Mouse (Mus musculus): ENCODE results near the gene Wdr59.
A peak's percentile ranks its signal among the peaks of the same experiment; 100 is the strongest.
"Not testable (repeated sequence)": the region's sequence is repeated elsewhere in the genome, so short reads cannot be mapped to it uniquely, and the experiment has no call there.

Gene Wdr59

GRCm38 (mm10) chr8:111538194-111538593 lies 16.3 kb upstream of the Wdr59 start:
- DNase-seq (ENCODE audit: low read depth, low spot score), result peak; percentile 39

DNA sequence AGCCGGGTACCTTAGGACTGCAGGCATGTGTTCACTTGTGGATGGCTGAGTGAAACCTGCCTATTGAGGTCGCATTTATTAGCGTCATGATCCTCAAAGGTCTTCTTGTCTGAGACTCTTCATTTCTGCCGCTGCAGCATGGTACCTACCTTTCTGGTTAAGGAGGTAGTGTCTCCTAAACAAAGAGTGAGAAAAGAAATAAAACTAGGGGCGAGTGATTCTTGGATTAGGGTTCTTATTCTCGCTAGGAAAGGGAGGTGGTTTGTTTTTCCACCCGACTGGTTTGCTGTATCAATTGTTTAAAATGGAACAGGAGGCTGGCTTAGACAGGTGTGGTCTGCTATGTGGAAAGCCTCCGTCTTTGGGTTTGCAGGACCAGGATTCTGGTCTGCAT lies 15.9 kb upstream of the Wdr59 start:
- DNase-seq (ENCODE audit: low read depth, low spot score), result no peak

GRCm38 (mm10) chr8:111536978-111537764 lies 15.3 kb upstream of the Wdr59 start:
- DNase-seq (ENCODE audit: low read depth, low spot score), result peak; percentile 83

DNA sequence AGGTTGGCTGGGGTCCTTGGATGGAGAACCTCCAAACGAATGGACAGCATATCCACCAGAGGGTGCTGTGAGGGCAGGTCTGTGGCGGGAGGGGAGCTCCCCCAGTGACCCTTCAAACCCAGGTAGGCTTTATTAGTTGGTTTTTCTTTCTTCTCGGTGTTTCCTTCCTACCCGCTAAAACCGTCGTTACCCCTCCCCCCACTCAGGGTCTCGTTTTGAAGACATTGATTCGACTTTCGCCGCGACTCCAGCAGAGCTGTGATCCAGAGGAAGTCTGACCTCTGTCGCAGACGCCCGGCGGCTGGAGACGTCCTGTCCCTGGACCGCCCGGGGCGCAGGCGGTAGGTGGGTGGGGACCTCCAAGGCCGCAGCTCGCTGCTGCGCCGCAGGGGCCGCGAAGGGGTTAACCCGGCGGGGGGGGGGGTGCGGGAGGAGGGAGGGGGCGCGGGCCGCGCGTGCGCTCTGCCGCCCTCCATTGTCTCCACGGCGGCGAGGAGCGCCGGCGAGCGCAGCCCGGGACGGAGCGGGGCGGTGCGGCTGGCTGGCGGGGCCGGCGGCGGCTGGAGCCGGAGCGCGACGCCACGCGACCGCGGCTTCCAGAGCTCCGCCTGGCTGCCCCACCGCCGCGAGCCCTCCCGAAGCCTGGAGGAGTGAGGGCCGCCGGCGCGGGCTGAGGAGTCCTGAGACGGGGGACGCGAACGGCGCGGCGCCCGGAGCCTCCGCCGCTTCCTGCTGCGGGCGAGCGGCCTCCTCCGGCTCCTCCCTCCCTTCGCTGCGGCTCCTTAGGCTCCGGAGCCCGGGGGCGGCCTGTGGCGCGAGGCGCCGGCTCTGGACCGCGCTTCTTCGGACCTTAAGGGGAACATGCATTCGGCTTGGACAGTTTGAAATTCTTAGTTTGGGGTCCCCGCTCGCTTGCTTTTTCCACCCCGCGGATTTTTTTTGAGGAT lies 14.4 kb upstream of the Wdr59 start, which contains the start of gene Znrf1:
Gene Znrf1, plus strand, starts transcription at position 67 of the 947 bp plus-strand sequence.
- DNase-seq (ENCODE audit: low read depth, low spot score), result peak; percentile 80

DNA sequence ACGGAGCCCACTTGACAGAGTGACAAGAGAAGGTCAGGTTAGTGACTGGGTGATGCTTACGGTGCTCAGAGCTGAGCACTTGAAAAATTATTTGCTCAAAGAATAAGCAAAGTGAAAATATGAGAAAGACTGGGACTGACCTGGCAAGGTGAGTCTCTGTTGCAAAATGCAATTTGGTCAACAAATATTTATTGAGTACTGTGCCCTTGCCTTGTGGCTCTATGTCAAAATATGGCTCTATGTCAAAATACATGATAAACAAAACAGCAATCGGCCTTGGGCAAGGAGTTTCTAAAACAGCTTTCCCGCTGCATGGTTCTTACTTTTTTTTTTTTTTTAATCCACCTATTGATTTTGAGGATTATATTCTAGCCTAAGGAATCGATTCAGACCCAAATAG lies 13.6 kb upstream of the Wdr59 start:
- no peak for DNase-seq (ENCODE audit: low read depth, low spot score)

- DNase-seq (ENCODE audit: low read depth, low spot score), result no peak
Observed at GRCm38 (mm10) chr8:111533503-111533902, 11.6 kb upstream of the Wdr59 start.

DNA sequence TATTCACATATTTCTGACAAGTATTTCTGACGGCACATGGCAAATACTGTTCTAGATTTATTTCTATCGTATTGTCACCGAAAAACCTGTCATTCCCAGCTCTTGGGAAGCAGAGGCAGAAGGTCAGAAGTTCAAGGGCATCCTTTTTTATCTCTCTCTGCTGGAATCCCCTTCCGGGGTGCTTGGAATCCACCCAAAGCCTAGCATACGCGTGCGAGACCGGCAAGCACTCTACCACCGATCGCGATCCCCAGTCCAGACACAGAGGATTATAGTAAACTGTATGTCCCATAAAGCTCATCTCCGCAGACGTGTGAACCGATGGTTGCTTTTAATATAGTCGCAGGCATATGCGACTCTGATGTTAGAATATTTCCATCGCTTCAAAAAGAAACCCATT lies 9.7 kb upstream of the Wdr59 start:
- no peak for DNase-seq (ENCODE audit: low read depth, low spot score)

GRCm38 (mm10) chr8:111531191-111531590 lies 9.3 kb upstream of the Wdr59 start:
- DNase-seq (ENCODE audit: low read depth, low spot score), result no peak

DNA sequence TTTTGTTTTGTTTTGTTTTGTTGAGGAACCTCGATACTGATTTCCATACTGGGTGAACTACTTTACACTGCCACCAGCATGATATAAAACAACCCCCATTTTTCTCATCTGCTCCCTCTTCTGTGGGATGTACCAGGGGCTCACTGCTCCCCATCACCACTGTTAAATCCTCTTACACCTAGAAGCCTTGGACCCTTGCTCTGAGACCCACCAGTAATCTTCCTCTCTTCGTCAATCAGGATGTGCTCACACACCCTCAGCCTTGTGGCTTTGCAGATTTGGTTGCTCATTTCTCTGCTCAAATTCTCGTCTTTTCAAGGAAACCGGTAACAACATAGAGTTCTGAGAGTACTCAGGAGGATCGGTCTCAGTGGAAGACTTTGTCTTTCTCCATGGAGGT lies 6.2 kb upstream of the Wdr59 start:
- DNase-seq (ENCODE audit: low read depth, low spot score), result no peak

DNA sequence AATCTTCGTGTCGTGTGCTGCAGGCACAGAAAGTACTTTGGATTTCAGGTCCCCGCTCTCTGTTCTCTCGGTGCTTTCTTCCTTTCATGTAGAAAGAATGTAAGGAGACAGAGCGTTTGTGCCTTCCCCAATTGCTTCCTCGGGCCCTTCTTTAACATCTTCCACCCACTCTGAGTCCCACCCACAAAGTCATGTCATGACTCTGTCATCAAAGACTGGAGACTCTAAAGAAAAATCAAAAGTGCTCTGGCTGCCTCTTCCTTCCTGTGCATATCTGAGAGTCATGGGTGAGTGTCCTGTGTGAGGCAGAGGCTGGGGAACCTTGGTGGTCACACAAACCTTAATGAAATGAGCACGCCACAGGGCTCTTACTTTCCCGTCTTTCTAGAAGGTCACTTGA lies 5.3 kb upstream of the Wdr59 start:
- DNase-seq (ENCODE audit: low read depth, low spot score), result peak; percentile 85

DNA sequence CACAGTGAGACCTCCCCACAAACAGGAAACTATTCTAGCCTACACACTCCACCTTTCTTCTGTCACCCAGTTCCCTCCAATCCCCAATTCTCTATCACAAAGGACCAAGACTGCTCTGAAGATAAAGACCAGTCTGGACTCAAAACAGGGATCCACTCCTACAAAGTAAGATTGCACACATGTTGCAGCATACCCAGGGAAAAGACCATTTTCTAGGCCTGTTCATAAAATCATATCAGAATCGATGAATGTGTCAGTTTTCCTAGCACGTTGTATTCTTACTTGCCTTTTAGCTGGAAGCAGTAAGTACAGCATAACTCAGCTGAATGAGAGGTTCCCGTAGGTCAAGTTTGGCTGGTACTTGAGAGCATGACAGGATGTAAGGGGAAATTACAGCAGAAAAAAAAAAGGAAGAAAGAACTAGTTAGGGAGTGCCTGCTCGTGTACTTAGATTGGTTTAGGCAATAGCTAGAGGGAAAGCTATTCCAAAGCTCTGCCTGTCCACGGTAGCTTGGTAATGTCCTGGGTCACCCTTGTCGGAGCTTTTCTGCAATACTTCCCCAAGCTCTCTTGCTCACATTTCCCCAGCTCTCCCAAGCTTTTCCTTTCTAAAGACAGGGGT lies 4.6 kb upstream of the Wdr59 start:
- DNase-seq (ENCODE audit: low read depth, low spot score), result no peak

DNA sequence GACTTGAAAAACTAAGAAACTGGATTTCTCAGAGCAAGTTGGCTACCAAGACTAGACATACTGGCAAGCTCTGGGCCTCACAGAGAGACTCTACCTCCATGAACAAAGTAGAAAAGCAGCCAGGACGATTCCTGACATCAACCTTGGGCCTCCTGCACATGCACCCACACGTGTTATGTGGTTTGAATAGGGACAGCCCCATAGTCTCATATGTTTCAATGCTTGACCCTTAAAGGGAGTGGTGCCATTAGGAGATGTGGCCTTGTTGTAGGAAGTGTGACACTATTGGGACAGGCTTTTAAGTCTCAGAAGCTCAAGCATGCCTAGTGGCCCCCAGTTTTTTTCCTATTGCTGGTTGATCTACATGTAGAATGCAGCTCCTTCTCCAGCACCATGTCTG lies 4.4 kb downstream of the Wdr59 start:
- no peak for DNase-seq (ENCODE audit: low read depth, low spot score)

DNA sequence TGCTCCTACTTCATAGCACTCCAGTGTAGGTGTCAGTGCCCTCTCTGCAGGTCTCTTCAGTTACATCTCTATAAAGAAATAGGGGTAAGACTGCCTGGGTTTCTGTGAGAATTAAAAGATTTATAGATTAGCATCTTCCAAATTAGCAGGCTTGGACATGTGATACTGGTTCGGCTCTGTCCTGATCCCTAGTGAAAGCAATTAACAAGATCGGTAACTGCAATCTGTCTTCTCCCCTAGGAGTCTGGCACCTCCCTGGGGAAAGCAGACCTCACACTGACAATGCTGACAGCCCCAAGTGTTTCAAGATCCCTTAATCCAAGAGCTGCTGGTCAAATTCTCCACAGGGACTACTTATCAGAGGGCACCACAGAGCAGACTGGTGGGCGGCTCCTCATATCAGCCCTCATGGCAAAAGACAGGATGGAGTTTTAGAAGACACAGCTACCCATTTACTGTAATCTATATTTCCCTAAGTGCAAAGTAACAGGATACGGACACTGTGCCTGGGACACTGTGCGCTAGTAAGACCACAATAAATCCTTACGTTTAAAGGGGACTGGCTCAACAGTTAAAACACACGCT lies 5.3 kb downstream of the Wdr59 start:
- DNase-seq (ENCODE audit: low read depth, low spot score), result no peak

DNA sequence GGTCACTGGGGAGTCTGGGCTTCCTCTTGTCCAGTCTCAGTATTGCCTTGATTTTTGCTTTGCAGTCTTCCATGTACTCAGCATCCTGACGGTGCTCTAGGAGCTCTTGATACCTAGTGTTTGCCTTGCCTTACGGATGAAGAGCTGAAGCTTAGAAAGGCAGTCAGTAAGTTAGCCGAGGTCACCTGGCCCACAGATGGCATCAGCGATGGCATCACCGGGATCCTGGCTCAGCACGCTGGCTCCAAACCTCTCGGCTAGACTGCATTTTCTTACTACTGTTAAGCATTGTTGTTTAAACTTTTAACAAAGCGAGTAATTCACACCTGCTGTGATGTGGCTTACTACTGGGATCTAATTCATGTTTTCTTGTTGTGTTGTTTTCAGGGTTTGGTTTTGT lies 8.4 kb downstream of the Wdr59 start:
- no peak for DNase-seq (ENCODE audit: low read depth, low spot score)

GRCm38 (mm10) chr8:111512941-111513340 lies 9.0 kb downstream of the Wdr59 start:
- DNase-seq (ENCODE audit: low read depth, low spot score), result no peak

DNA sequence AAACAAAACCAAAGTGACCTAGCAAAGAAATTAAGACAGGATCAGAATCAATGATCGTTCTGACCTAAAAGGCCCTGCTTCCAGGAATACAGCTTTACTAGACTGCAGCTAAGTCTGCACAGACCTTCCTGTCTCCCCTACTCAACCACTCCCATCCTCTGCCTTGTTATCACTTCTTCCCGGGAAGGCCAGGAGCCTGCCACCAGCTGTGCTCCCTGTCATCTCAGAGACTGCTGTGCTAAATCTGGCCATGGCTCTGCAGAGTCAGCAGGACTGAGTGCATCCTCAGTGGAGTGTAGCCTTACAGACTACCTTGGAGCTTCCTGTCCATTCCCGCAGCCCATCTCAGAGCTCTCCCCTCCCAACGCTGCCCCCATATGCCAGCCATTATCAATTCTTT lies 11.5 kb downstream of the Wdr59 start:
- DNase-seq (ENCODE audit: low read depth, low spot score), result no peak

GRCm38 (mm10) chr8:111509278-111509677 lies 12.6 kb downstream of the Wdr59 start:
- no peak for DNase-seq (ENCODE audit: low read depth, low spot score)

- DNase-seq (ENCODE audit: low read depth, low spot score), result no peak
Observed at GRCm38 (mm10) chr8:111508566-111508965, 13.3 kb downstream of the Wdr59 start.

GRCm38 (mm10) chr8:111501724-111502464 lies 20.0 kb downstream of the Wdr59 start:
- no peak for DNase-seq (ENCODE audit: low read depth, low spot score)

DNA sequence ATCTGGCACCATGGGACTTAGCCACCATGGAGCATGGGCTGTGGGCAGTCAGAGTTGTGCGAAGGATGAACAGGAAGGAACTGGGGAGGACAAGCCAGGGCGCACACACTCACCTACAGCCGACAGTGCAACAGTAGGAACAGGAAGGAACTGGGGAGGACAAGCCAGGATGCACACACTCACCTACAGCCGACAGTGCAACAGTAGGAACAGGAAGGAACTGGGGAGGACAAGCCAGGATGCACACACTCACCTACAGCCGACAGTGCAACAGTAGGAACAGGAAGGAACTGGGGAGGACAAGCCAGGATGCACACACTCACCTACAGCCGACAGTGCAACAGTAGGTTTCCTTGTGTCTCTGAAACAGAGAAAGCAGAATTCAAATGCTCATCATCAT lies 23.6 kb downstream of the Wdr59 start:
- DNase-seq (ENCODE audit: low read depth, low spot score), result not testable (repeated sequence)

GRCm38 (mm10) chr8:111496326-111496725 lies 25.6 kb downstream of the Wdr59 start:
- DNase-seq (ENCODE audit: low read depth, low spot score), result no peak
